Mouse (Mus musculus) myocyte (in vitro differentiated cells): ENCODE measurements around the gene Crlf2. TPM values are rescaled to one million over a fixed set of nuclear protein-coding genes. Genes with fewer than 3 reads are reported as not detected.

ENCODE experiments used
- H3K27me3 ChIP-seq: one replicate; pipeline ENCODE4 v1.6.1; 2011; ENCODE audit not compliant: control insufficient read depth, insufficient read depth, insufficient read length
- H3K36me3 ChIP-seq: one replicate; pipeline ENCODE4 v1.6.1; 2011; ENCODE audit not compliant: control insufficient read depth, insufficient read depth
- H3K4me2 ChIP-seq: one replicate; pipeline ENCODE4 v1.6.1; 2011; ENCODE audit warnings: low read depth, control low read depth
- H3K4me3 ChIP-seq: one replicate; pipeline ENCODE4 v1.5.1; 2011; ENCODE audit warnings: mild to moderate bottlenecking, control low read depth, moderate library complexity
- H3K79me2 ChIP-seq: one replicate; pipeline ENCODE4 v1.6.1; 2011; ENCODE audit not compliant: control insufficient read depth, insufficient read depth
- H3ac ChIP-seq: one replicate; pipeline ENCODE4 v1.6.1; 2011; ENCODE audit not compliant: control insufficient read depth, insufficient read length
- CEBPB ChIP-seq: IDR thresholded peaks from 2 replicates; pipeline ENCODE4 v1.6.1; 2011; ENCODE audit warnings: mild to moderate bottlenecking, moderate library complexity; ENCODE audit not compliant: poor library complexity, insufficient read depth, severe bottlenecking
- E2F4 ChIP-seq: IDR thresholded peaks from one replicate; pipeline ENCODE4 v1.6.1; 2011; ENCODE audit warnings: mild to moderate bottlenecking, control low read depth, moderate library complexity; ENCODE audit not compliant: insufficient read depth
- MAX ChIP-seq: IDR thresholded peaks from one replicate; pipeline ENCODE4 v1.6.1; 2011; ENCODE audit warnings: low read depth, mild to moderate bottlenecking, control low read depth
- MYOD1 ChIP-seq, 3 experiments: IDR thresholded peaks; one replicate each; pipeline ENCODE4 v1.6.1; 2011; ENCODE audit warnings: control low read depth in 2 of 3, low read depth in 2 of 3, mild to moderate bottlenecking in 2 of 3, moderate library complexity in 1 of 3; ENCODE audit not compliant: insufficient read length in 2 of 3, control insufficient read depth in 1 of 3
- MYOG ChIP-seq, 3 experiments: IDR thresholded peaks; one replicate each; pipeline ENCODE4 v1.6.1; 2011; ENCODE audit warnings: control low read depth in 2 of 3, low read depth in 2 of 3, mild to moderate bottlenecking in 2 of 3; ENCODE audit not compliant: insufficient read length in 2 of 3, control insufficient read depth in 1 of 3, insufficient read depth in 1 of 3
- POLR2A ChIP-seq: IDR thresholded peaks from one replicate; pipeline ENCODE4 v1.6.1; 2011; ENCODE audit warnings: low read depth, mild to moderate bottlenecking, control low read depth, moderate library complexity; ENCODE audit not compliant: insufficient read length
- POLR2AphosphoS2 ChIP-seq: IDR thresholded peaks from one replicate; pipeline ENCODE4 v1.6.1; 2011; ENCODE audit warnings: low read depth, control low read depth; ENCODE audit not compliant: insufficient read length
- REST ChIP-seq: IDR thresholded peaks from one replicate; pipeline ENCODE4 v1.6.1; 2011; ENCODE audit warnings: mild to moderate bottlenecking, control low read depth, moderate library complexity; ENCODE audit not compliant: insufficient read depth, insufficient read length
- SRF ChIP-seq: IDR thresholded peaks from one replicate; pipeline ENCODE4 v1.6.1; 2011; ENCODE audit warnings: low read depth; ENCODE audit not compliant: control insufficient read depth, insufficient read length
- TCF12 ChIP-seq: IDR thresholded peaks from one replicate; pipeline ENCODE4 v1.6.1; 2011; ENCODE audit warnings: mild to moderate bottlenecking, control low read depth; ENCODE audit not compliant: poor library complexity, insufficient read depth, severe bottlenecking
- TCF3 ChIP-seq: IDR thresholded peaks from one replicate; pipeline ENCODE4 v1.6.1; 2011; ENCODE audit warnings: low read depth, control low read depth; ENCODE audit not compliant: insufficient read length
- USF1 ChIP-seq: IDR thresholded peaks from one replicate; pipeline ENCODE4 v1.6.1; 2011; ENCODE audit warnings: low read depth, mild to moderate bottlenecking, control low read depth, moderate library complexity
- polyA plus RNA-seq: library from polyadenylated mRNA; unstranded; fragments of >200 nt; fragmentation: generic; extraction: Trizol; gene quantifications from one replicate; pipeline ENCODE4 v1.2.1, GENCODE M21; 2012; ENCODE audit warnings: missing spikeins

The Crlf2 gene
- polyA plus RNA-seq, 1 experiment, result 16.3 TPM

DNA sequence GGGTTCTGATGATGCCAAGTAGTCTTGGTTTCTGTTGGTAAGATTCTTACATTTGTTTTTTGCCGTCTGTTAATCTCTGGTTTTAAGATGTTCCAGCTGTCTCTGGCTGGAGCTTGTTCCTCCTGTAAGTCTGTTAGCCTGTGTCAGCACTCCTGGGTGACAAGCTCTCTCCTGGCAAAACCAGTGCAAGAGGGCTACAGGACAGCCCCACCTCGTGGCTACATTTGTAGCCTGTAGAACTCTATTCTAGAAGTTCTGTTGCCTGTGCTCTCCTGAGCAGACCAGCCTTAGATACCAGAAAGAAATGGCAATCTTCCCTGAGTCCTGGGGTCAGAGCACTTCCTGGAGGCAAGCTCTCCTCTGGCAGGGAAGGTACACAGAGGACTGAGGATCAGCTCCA is 4.0 kb upstream of the Crlf2 start:
- H3K36me3 ChIP-seq, result no peaks in the 10 kb centered on the region
- H3ac ChIP-seq, result no peak overlapping the region
- H3K4me2 ChIP-seq, result no peak overlapping the region
- no peaks in the 10 kb centered on the region for H3K27me3 ChIP-seq
- no peaks in the 10 kb centered on the region for H3K79me2 ChIP-seq
- TF ChIP-seq SRF, result no peak
- TF ChIP-seq USF1, result no peak
- no peak for TF ChIP-seq POLR2A
- TF ChIP-seq TCF12, result no peak
- TF ChIP-seq CEBPB, result no peak
- no peak for TF ChIP-seq POLR2AphosphoS2
- TF ChIP-seq MAX, result no peak
- no peak for TF ChIP-seq MYOD1 (IDR thresholded peaks at IDR 0.05; ENCODE audit: control insufficient read depth in 1 of 3, insufficient read length in 2 of 3, low read depth in 2 of 3)
- TF ChIP-seq REST, result no peak
- no peak for TF ChIP-seq MYOG (IDR thresholded peaks at IDR 0.05; ENCODE audit: control insufficient read depth in 1 of 3, insufficient read depth in 1 of 3, insufficient read length in 2 of 3, low read depth in 2 of 3)
- no peak for TF ChIP-seq E2F4
- TF ChIP-seq TCF3, result no peak
- H3K4me3 ChIP-seq, result no peak overlapping the region

- peak overlapping the region; percentile 33 for H3ac ChIP-seq
- H3K79me2 ChIP-seq, result no peaks in the 10 kb centered on the region
- no peaks in the 10 kb centered on the region for H3K36me3 ChIP-seq
- TF ChIP-seq MYOD1 (IDR thresholded peaks at IDR 0.05; ENCODE audit: control insufficient read depth in 1 of 3, insufficient read length in 2 of 3, low read depth in 2 of 3) (no peak), TCF3 (no peak), SRF (no peak)
- no peaks in the 10 kb centered on the region for H3K27me3 ChIP-seq
- peak overlapping the region; percentile 31 for H3K4me2 ChIP-seq
- H3K4me3 ChIP-seq, result peak overlapping the region; percentile 26
These were observed 398 bp upstream of the Crlf2 start for GRCm38 (mm10) chr5:109559191-109559590.

DNA sequence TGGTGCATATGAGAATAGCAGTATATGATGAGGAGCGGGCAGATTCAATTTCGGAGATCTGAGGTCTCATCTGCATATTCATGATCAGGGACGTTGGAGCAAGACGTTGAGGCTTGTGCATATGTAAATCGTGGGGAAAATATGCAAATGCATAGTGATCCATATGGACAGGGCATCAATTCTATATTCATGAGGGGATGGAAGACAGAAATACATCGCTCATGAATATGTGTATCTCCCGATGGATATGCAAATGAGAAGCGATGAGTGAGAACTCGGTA is 730 bp downstream of the Crlf2 start:
- no peaks in the 10 kb centered on the region for H3K79me2 ChIP-seq
- H3K27me3 ChIP-seq, result no peaks in the 10 kb centered on the region
- H3ac ChIP-seq, result no peak overlapping the region
- no peak for TF ChIP-seq MYOG (IDR thresholded peaks at IDR 0.05; ENCODE audit: control insufficient read depth in 1 of 3, insufficient read depth in 1 of 3, insufficient read length in 2 of 3, low read depth in 2 of 3)
- TF ChIP-seq CEBPB, result no peak
- TF ChIP-seq TCF12, result no peak
- TF ChIP-seq E2F4, result no peak
- peak overlapping the region; percentile 26 for H3K4me3 ChIP-seq
- peak overlapping the region; percentile 57 for H3K4me2 ChIP-seq
- H3K36me3 ChIP-seq, result no peaks in the 10 kb centered on the region

GRCm38 (mm10) chr5:109557321-109558122 is 1.3 kb downstream of the Crlf2 start:
- no peak overlapping the region for H3ac ChIP-seq
- H3K79me2 ChIP-seq, result no peaks in the 10 kb centered on the region
- peak overlapping the region; percentile 26 for H3K4me3 ChIP-seq
- H3K36me3 ChIP-seq, result no peaks in the 10 kb centered on the region
- TF ChIP-seq TCF3 (no peak), USF1 (peak; percentile 86), POLR2AphosphoS2 (no peak)
- H3K27me3 ChIP-seq, result no peaks in the 10 kb centered on the region
- H3K4me2 ChIP-seq, result peak overlapping the region; percentile 57

GRCm38 (mm10) chr5:109556591-109557320 is 2.0 kb downstream of the Crlf2 start:
- Histone ChIP-seq H3K4me2 (no peak overlapping the region), H3K36me3 (no peaks in the 10 kb centered on the region), H3K79me2 (no peaks in the 10 kb centered on the region), H3K27me3 (no peaks in the 10 kb centered on the region), H3K4me3 (peak overlapping the region; percentile 26), H3ac (no peak overlapping the region)
- TF ChIP-seq TCF3, result no peak
- no peak for TF ChIP-seq POLR2A
- TF ChIP-seq REST, result no peak
- TF ChIP-seq E2F4, result no peak
- no peak for TF ChIP-seq POLR2AphosphoS2
- no peak for TF ChIP-seq TCF12
- no peak for TF ChIP-seq SRF
- no peak for TF ChIP-seq MYOG (IDR thresholded peaks at IDR 0.05; ENCODE audit: control insufficient read depth in 1 of 3, insufficient read depth in 1 of 3, insufficient read length in 2 of 3, low read depth in 2 of 3)
- TF ChIP-seq USF1, result no peak
